Mouse (Mus musculus) kidney, postnatal 10 days (tissue): Measurements from ENCODE around the gene Ranbp10.
A peak's percentile ranks its signal among the peaks of the same experiment; 100 is the strongest.
"Not testable (repeated sequence)": the region's sequence is repeated elsewhere in the genome, so short reads cannot be mapped to it uniquely, and the experiment has no call there.

Experiments used
- DNase-seq: peaks from one replicate; pipeline ENCODE4 v3.0.0; 2021; ENCODE audit warnings: mixed read lengths

Gene Ranbp10

DNA sequence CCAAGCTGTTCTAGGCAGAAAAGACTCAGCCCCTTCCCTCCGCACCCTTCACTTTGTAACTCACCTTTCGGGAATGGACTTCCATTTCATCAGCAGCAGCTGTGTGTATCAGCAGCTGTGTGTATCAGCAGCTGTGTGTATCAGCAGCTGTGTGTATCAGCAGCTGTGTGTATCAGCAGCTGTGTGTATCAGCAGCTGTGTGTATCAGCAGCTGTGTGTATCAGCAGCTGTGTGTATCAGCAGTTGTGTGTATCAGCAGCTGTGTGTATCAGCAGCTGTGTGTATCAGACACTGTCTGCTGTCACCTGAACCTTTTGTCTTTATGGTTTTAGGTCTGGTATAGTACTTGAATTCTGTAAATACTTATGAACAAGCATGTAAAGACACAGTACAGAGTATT is 6.6 kb upstream of the Ranbp10 start:
- not testable (repeated sequence) for DNase-seq

DNA sequence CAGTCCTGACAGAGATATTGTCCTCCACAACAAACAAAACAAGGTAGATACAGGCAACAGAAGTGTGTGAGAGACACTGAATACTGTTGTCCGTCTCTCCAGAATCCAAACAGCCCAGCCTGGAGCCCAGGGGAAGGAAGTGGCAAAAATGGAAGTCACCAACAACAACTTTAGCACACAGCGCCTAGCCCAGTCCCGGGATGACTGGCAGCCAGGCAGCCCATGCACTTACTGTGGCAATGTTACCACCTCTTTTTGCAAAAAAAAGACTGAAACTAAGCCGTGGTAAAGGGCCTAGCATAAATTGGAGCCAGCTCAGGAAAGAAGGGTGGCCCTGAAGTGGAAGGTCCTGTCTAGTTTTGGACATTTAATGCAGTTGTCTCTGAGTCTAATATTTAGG is 771 bp downstream of the Ranbp10 start:
- DNase-seq: peak; percentile 30

DNA sequence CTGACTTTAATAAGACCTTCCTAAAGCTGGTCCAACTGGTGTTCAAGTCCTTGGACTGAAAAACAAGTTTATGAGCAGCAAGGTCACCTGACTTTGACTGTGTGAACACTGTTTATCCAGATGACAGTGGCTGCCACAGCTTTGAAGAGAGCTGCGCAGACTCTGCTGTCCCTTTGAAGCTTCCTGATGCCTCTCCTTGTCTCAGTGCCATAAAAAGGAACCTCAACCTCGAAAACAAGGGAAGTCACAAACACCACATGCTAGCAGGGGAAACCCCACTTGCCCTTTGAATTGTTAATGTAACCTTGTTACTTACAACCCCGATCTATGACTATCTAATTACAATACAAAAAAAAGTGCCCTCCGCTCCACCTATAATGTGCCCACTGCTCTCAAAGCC is 1.6 kb downstream of the Ranbp10 start:
- no peak for DNase-seq

DNA sequence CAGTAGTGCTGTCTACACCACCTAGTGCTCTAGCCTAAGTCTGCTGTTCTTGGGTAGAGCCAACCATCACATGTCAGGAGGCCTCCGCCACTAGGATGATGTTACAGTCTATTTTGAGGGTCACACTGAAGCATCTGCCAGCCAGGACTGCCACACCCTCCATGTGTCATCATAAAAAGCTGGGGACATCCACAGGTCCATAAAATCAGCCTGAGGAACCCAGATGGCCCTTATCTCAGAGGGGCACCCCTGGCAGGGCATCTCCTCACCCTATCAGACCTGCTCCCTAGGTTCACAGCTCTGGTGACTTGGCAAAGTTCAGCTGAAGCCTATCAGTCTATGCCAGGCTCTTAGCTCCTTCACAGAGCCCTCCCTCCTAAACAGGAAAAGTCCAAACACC is 6.2 kb downstream of the Ranbp10 start:
- no peak for DNase-seq

DNA sequence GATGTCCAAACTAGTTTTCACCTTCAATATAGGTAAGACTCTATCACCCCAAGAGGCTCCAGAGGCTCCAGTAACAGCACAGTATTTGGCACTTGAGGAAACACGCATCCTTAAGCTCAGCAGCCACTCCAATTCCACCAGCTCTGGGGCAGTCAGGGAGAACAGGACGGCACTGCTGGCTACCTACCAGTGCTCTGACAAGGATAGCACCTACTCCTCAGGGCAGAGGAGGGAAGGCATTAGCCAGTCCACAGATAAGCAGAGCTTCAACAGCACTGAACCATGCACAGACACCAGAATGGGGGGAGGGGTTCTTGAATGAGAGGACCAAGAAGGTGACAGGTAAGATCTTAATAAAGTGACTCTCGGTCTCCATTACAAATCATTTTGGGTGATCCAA is 7.5 kb downstream of the Ranbp10 start:
- no peak for DNase-seq

DNA sequence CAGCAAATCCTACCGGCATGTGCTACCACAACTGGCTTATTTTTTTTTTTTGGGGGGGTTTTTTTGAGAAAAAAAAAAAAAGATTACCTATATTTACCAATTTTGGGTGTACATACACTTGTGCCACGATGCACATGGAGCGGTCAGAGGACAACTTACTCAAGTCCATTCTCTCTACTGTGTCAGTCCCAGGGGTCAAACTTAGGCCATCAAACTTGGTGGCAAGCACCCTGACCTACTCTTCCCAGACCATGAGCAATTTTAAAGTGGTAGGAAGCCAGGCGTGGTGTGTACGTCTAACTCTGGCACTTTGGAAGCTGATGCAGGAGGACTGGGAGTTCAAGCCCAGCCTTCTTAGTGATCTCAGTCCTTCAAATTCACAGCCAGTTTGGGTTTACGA is 13.9 kb downstream of the Ranbp10 start:
- no peak for DNase-seq

DNA sequence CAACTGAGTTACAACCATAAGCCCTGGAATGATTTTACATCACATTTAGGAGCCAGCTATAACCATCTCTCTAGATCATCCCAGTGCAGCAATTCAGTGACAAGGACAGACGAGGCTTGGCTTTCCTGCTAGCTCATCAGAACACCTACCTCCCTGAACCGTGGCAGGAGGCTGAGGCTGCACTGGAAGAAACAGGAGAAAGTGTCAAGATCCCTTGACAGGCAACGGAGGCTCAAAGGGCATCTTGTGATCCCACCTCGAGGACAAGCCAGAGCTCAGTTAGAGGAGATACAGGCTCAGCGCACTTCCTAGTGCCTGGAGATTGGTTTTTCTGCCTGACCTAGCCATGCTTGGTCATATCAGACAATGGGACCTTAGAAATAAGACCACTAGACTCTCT is 14.6 kb downstream of the Ranbp10 start:
- no peak for DNase-seq

DNA sequence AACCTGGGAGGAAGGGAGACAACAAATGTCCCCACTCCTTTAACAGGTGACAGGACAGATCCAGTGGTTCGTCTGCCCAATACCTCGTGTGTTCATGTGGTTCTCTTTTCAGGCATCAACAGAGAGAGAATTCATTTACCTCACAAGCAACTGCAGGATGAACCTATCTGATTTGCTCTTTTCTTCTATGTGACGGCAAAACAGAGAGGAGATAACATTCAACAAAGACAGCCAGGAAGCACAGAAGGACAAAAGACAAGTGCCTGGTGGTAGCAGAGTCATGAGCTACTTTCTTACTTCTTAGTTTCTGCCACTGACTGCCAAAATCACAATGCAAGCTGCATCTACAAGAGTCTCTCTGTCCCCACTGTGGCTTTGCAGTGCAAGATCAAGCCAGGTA is 15.6 kb downstream of the Ranbp10 start:
- no peak for DNase-seq

DNA sequence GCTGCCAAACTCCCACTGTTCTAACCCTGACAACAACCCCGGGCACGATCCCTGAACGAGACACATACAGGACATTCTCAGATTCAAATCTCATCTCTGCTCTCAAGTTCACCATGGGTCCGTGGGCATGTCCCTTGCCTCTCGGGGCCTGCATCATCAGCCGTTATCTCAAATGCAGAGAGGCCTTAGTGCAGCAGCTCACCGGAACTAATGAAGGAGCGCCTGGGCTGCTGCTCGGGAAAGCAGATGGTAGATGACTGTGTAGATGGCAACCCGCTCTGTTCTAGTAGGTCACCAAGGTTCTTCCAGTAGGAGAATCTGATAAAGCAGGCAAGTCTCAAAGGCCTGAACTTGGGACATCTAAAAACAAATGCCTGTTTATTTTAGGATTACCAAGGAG is 16.1 kb downstream of the Ranbp10 start:
- no peak for DNase-seq

DNA sequence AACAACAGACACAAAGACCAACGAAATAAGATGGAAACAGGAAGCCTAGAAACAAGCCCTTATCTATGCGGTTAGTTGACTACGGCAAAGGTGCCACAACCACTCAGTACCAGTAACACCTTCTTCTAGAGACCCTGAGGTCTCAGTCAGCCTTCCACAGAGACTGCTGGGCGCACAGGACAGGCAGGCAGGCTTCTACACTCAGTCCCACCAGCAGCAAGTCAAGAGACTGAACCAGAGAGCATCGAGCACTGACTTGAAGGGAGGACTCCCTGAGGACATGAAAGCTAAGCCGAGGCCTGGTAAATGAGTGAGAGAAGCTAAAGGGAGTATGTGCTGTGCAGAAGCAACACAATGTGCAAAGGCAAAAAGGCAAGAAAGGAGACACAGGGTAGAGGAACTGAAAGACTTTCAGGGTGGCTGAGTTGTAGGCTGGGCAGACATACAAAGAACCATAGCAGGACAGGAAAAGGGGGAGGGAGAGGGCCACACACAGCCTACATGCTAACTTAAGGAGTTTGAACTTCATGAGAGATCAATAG is 16.8 kb downstream of the Ranbp10 start:
- no peak for DNase-seq

DNA sequence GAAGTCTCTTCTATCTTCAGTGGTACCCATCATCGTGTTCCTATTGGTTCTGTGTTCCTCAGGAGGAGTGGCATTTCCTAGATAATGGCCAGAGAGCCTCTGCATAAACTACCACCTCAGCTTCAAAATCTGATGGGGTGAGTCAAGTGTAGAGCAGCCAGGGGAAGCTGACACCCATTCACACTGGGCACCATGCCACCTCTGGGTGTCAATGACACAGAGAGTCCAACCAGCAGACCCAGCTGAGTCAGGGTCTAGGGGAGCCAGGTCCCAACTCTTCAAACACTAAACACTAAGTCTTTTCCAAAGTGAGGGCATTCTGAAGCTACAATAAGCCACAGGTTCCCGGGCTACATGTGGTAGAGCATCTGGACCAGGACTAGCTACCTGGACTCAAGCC is 18.7 kb downstream of the Ranbp10 start:
- DNase-seq: peak; percentile 40

DNA sequence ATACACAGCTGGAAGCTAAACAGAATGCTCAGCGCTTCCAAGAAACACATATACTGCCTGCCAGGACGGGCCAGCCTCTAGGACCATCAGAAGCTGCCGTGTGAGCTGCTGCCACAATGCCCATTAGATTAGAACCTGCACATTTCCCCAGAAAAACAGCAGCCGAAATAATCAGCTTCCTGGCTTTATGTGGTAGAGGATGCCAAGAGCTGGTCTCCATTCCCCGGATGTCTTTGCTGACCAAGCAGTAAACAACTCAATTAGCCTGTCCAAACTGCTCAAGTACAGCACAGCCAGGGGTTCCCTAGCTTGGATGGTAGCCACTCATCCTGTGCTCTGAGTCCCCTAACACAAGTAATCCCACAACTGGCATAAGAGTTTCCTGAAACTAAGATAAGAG is 19.4 kb downstream of the Ranbp10 start:
- peak; percentile 55 for DNase-seq

DNA sequence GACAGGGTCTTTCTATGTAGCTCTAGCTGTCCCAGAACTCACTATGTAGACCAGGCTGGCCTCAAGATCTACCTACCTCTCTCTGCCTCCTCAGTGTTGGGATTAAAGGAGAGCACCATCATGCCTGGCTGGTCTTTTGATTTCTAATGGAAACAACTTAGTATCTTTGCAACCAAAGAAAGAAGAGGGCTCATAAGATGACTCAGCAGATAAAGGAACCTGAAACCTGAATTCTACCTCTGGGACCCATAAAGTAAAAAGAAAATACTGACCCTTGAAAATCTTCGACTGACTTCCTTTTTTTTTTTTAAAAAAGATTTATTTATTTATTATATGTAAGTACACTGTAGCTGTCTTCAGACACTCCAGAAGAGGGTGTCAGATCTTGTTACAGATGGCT is 21.2 kb downstream of the Ranbp10 start:
- DNase-seq: no peak

DNA sequence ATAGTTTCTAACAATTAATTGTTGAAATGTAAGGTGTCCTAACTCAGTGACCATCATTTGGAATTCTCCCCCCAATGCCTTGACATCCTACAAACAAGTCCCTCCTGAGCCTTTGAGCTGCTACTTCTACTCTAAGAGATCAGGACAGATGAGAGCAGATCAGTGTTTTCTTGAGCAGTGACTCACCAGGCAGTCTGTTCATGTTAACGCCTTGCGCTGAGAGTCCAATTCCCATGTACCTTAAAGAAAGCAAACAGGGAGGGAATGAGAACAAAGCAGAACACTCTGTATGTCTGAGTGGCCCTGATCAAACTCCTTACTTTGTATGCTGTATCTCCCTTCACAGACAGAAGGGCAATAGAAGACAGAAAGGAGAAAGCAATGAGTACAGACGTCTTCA is 21.8 kb downstream of the Ranbp10 start:
- no peak for DNase-seq

DNA sequence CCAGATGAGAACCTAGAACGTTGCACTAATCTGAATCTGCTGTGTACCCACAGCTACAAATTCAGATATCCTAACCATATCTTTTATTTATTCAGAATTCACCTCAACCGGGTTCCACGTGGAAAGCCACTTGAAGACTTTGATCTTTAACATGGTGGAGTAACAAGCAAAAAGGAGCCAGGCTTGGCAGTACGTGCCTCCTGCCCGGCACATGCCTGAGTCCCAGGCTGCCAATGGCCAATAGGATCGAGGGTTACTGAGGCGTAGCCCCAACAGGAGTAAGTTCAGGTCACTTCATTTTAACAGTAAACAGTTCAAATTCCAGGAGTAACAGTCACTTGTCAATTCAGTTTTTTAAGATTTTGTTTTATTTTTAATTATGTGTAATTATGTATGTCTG is 22.4 kb downstream of the Ranbp10 start:
- peak; percentile 62 for DNase-seq

DNA sequence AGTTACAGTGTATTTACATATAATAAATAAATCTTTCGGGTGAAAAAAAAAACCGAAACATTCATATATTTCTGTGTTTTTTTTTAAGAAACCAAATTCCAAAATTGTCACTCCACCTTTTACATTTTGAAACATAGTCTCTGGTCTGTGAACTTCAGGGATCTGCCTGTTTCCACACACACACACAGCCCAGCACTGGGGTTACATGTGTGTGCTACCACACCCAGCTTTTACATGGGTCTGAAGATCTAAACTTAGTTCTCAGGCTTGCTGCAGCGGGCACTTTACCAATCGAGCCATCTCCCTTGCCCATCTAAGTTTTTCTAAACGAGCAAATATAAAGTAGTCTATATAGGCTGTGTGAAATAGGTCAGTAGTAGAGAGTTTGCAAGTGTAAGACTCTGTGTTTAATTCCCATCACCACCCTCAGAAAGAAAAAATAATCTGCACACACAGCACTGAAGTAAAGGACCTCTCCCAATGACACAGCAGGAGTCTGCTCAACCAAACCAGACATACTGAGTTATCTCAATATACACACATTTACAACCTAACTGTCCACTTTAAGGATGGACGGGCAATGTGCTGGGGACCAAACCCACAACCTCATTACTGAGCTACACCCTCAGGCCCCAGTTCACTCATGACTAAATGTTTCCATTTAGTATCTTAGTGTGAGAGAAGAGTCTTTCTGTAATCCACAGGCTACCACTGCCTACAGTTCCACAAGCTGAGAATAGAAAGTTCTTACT is 25.8 kb downstream of the Ranbp10 start:
- DNase-seq: no peak

DNA sequence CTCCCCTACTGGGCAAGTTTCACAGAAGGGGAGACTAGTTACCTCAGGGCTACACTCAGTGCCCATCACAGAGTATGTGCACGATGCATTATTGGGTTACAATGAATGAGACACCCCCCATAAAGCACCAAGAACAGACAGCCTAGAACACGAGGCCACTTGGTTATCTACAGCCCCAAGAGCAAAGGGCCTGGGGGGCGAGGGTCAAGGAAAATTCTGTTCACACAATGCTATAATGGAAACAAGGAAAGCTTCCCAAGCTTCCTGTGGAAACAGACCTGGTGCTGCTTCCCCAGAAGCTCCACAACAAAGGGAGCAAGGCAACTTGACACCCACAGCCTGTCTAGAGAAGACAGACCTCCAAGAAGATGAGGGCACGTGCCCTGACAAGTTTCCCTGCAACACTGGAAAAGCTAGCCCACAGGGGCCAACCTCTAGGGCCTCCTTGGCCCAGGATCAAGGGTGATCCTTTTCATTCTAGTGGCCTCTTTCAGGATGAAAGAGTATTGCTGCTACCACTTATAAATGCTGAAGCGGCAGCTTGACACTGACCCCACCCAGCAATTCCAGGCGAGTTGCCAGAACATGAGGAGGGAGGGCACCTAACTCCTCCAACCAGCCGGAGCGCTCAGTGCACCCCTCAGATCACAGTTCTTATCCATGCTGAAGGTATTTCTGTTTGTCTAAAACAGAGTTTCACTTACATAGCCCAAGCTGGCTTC is 27.9 kb downstream of the Ranbp10 start:
- DNase-seq: peak; percentile 91

DNA sequence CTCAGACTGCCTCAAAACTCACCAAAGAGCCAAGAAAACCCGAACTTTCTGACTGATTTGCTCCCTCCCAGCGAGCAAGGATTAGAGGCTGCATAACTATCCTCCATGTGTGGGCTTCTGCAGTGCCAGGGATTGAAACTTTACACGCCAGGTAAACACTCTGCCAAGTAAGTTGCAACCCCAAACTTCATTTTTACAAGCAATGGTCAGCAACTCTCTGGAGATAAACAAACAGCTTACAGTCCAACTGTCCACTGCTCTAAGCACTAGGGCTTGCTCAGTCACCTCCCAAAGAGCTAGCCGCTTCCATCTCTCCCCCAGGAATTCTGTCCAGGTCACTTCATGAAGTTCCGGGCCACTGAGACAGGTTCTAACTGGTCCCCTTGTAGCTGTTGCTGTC is 28.7 kb downstream of the Ranbp10 start:
- DNase-seq: no peak

DNA sequence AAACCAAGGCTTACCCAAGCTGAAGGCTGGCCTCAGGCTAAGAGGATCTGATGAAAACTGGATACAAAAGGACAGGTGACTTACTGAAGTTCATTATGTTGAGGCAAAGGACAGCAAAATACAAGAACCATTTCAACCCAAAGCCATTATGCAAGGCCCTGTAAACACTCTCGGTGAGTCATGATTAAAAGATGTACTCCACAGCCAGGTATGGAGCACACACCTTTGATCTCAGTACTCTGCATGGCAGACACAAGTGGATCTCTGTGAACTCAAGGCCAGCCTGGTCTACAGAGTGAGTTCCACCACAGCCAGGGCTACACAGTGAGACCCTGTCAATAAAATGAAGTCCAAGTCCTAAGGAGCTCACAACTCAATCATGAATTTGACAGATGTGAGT is 31.4 kb downstream of the Ranbp10 start:
- DNase-seq: no peak

DNA sequence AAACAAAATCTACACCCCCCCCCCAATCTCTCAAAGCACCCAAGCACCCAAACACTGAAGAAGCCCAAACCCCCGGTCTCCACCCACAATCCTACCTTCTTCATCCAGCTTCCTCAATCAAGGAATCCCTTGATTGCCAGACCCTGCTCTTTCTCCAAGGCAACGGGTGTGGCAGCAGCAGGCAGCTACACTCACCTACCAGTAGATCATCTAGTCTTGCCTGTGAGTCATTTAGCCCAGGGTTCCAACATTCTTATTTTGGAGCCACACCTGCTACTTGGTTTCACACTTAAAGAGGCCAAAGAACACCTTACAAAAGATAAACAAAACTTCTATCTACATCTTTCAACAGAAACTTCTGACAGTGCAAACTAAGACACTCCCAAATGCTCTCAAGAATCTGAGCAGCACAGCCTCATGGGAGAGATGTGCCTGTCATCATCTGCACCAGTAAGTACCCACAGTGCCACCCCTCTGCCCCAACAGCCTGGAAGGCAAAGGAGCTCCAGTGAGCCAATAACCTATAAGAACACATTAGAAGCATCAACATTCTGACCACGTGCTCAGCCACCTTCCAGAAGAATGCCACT is 33.0 kb downstream of the Ranbp10 start:
- DNase-seq: no peak

DNA sequence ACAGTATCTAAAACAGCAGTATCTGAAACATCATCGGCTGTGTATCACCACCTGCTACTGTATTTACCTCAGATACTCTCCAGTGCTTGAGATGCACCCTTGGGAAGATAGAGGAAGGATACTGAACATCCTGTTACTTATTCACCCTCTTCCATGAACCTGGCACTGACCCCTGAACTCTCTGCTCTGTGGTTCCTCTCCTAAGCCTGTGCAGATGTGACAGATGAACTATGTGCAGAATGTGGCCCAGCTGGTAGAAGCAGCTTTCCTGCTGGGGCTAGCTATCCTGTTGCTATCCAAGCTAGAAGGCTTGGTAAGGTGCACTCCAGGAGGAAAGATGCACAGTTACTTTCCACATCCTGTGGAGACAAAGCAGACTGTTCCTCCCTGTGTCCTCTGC is 33.8 kb downstream of the Ranbp10 start:
- DNase-seq: no peak

DNA sequence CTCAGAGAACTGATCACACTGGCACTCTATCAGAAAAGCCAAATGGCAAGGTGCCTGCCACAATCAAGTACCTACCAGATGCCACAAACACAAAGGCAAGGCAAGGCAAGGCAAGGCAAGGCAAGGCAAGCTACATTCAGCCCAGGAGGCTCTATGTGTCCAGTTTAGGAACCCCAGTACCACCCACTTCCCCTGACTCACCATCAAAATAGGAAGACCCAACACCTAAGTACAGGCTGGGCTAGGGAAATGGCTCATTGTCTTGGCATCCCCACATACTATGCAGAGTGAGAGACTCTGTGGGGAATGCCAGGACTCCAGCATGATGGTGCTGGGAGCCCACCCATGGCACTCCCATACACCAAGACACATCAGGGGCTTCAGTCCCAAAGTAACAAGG is 37.5 kb downstream of the Ranbp10 start:
- DNase-seq: no peak

DNA sequence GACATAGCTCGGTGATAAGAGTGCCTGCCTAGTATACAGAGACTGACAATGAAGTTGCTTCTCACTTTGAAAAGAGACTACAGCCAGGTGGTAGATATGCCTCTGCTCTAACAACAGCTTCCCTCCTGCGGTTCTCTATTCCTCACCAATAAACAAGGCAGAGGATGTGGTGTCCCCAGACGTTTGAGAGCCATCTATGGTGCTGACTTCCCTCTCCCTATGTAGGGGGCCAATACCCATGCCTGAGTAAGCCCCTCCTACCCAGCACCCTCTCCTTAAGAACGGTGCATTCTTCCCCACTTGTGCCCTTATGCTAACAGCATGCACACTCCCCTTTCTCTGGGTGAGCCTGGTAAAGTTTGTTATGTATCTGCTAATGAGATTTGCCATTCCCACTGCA is 38.2 kb downstream of the Ranbp10 start:
- no peak for DNase-seq

DNA sequence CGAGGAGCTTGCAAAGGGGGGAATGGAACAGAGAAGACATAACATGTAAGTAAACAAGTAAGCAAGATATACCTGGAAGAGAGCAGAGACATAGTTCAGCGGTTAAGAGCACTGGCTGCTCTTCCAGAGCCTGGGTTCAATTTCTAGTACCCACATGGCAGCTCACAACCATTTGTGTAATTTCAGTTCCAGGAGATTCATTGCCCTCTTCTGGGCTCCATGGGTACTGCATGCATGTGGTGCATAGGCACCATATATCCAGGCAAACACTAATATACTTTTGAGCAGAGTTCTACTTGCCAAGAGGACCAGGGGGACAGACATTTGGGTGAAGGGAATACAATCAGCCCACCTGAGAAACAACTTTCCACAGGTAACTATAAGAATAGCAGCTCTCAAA is 38.9 kb downstream of the Ranbp10 start:
- DNase-seq: peak; percentile 72
